Mouse (Mus musculus) kidney, postnatal 0 days (tissue): Measurements from ENCODE around the gene B3galnt2. TPM values are rescaled to one million over a fixed set of nuclear protein-coding genes. Genes with fewer than 3 reads are reported as not detected.

Experiments used
- ATAC-seq: fragments of 200-750 bp; cut with Nextera tagmentation; replicated peaks from 2 replicates; pipeline ENCODE4 v1.8.0; 2017; ENCODE audit warnings: low read depth, moderate number of reproducible peaks, moderate TSS enrichment, moderate library complexity; ENCODE audit not compliant: low FRiP score
- DNase-seq: peaks from one replicate; pipeline ENCODE4 v3.0.0-alpha.2; 2016; ENCODE audit warnings: low spot score
- H3K27ac ChIP-seq: fragments of 300-500 bp; sonication (generic); 2 replicates; pipeline ENCODE4 v1.5.1; 2014; ENCODE audit warnings: mild to moderate bottlenecking
- H3K27me3 ChIP-seq: fragments of 300-500 bp; sonication (generic); 2 replicates; pipeline ENCODE4 v1.6.1; 2014; ENCODE audit warnings: low read length, mixed read lengths; ENCODE audit not compliant: insufficient read depth
- H3K36me3 ChIP-seq: fragments of 300-500 bp; sonication (generic); 2 replicates; pipeline ENCODE4 v1.6.1; 2014; ENCODE audit warnings: low read length, mixed read lengths; ENCODE audit not compliant: insufficient read depth
- H3K4me1 ChIP-seq: fragments of 300-500 bp; sonication (generic); replicated peaks from 2 replicates; pipeline ENCODE4 v1.6.1; 2014; ENCODE audit warnings: antibody characterized with exemption, low read length, mixed read lengths; ENCODE audit not compliant: insufficient read depth
- H3K4me2 ChIP-seq: fragments of 300-500 bp; sonication (generic); 2 replicates; pipeline ENCODE4 v1.6.1; 2014; ENCODE audit warnings: mild to moderate bottlenecking, low read length, moderate library complexity, mixed read lengths
- H3K4me3 ChIP-seq: fragments of 300-500 bp; sonication (generic); replicated peaks from 2 replicates; pipeline ENCODE4 v1.5.1; 2014; ENCODE audit warnings: low read depth, low read length
- H3K9ac ChIP-seq: fragments of 300-500 bp; sonication (generic); 2 replicates; pipeline ENCODE4 v1.6.1; 2014; ENCODE audit warnings: low read depth, low read length
- H3K9me3 ChIP-seq: fragments of 300-500 bp; sonication (generic); replicated peaks from 2 replicates; pipeline ENCODE4 v1.6.1; 2016; ENCODE audit warnings: low read length, inconsistent platforms, mixed read lengths
- CTCF ChIP-seq: IDR thresholded peaks from 2 replicates; pipeline ENCODE4 v1.5.1; 2016; ENCODE audit warnings: antibody characterized with exemption, low read depth, mild to moderate bottlenecking, moderate library complexity
- WGBS: fragments of 180-500 bp; shearing (Covaris S2); extraction: QIAGEN DNeasy Blood & Tissue Kit; methylation state at CpG from one replicate; pipeline ENCODE4 v1.1.7; 2014; 5-methylcytosine and 5-hydroxymethylcytosine counted together
- polyA plus RNA-seq: library from polyadenylated mRNA; unstranded; fragments of >200 nt; fragmentation: Nextera tagmentation; extraction: Ambion mirVana; gene quantifications from 2 replicates; pipeline ENCODE4 v1.2.1, GENCODE M21; 2015

The B3galnt2 gene
- 22.5 and 24.8 TPM in 2 replicates for polyA plus RNA-seq

GRCm38 (mm10) chr13:13953874-13954832 lies at the start of gene B3galnt2:
Gene B3galnt2 (plus strand): TSS chr13:13954469.
- H3K9ac ChIP-seq: peak within 1 kb of the TSS; percentile 80
- no peaks in the 10 kb centered on the region for H3K36me3 ChIP-seq
- H3K4me2 ChIP-seq: peak within 1 kb of the TSS; percentile 90
- DNase-seq: peak; percentile 99
- peak within 1 kb of the TSS; percentile 75 for H3K27ac ChIP-seq
- peak; percentile 99 for ATAC-seq
- 0 out of 2 replicates have a peak, but pooled peaks cover 7% of the 10 kb centered on the region for H3K4me1 ChIP-seq
- WGBS: under 1% methylated on average over 70 of the region's 78 CpGs
- H3K9me3 ChIP-seq: no peaks in the 10 kb centered on the region
- no peak for TF ChIP-seq CTCF
- peak within 1 kb of the TSS; percentile 95 for H3K4me3 ChIP-seq
- H3K27me3 ChIP-seq: no peaks in the 10 kb centered on the region

GRCm38 (mm10) chr13:13911341-13911740 lies 42.9 kb upstream of the B3galnt2 start:
- Histone ChIP-seq H3K9me3 (no peaks in the 10 kb centered on the region), H3K27ac (no peak overlapping the region), H3K4me1 (no peaks in the 10 kb centered on the region), H3K4me2 (no peak overlapping the region), H3K27me3 (no peaks in the 10 kb centered on the region), H3K9ac (no peak overlapping the region), H3K4me3 (no peak overlapping the region), H3K36me3 (no peaks in the 10 kb centered on the region)
- WGBS: 37% methylated on average over 2 of the region's 2 CpGs
- ATAC-seq (no peak; the same call in 1 of the 2 replicates), DNase-seq (no peak)
- TF ChIP-seq CTCF: no peak

- 92% methylated on average over 3 of the region's 3 CpGs for WGBS
- no peak for DNase-seq
- TF ChIP-seq CTCF: no peak
Measured at GRCm38 (mm10) chr13:13919396-13919795, 34.9 kb upstream of the B3galnt2 start.

GRCm38 (mm10) chr13:13922526-13922925 lies 31.7 kb upstream of the B3galnt2 start:
- DNase-seq (no peak), ATAC-seq (no peak)
- H3K36me3 ChIP-seq: no peaks in the 10 kb centered on the region
- no peak overlapping the region for H3K4me3 ChIP-seq
- no peak overlapping the region for H3K4me2 ChIP-seq
- H3K9ac ChIP-seq: no peak overlapping the region
- no peaks in the 10 kb centered on the region for H3K4me1 ChIP-seq
- H3K27ac ChIP-seq: no peak overlapping the region
- H3K27me3 ChIP-seq: no peaks in the 10 kb centered on the region
- no peaks in the 10 kb centered on the region for H3K9me3 ChIP-seq
- no peak for TF ChIP-seq CTCF

More at GRCm38 (mm10) chr13:13919396-13919795, 34.9 kb upstream of the B3galnt2 start:
- no peak overlapping the region for H3K4me3 ChIP-seq
- H3K27me3 ChIP-seq: no peaks in the 10 kb centered on the region
- H3K9ac ChIP-seq: no peak overlapping the region
- H3K9me3 ChIP-seq: no peaks in the 10 kb centered on the region
- H3K4me2 ChIP-seq: no peak overlapping the region
- no peaks in the 10 kb centered on the region for H3K4me1 ChIP-seq
- no peak for ATAC-seq
- no peaks in the 10 kb centered on the region for H3K36me3 ChIP-seq
- H3K27ac ChIP-seq: no peak overlapping the region

- TF ChIP-seq CTCF: no peak
- Histone ChIP-seq H3K4me2 (no peak overlapping the region), H3K27me3 (no peaks in the 10 kb centered on the region), H3K4me3 (no peak overlapping the region), H3K36me3 (no peaks in the 10 kb centered on the region), H3K27ac (no peak overlapping the region), H3K9me3 (no peaks in the 10 kb centered on the region), H3K4me1 (no peaks in the 10 kb centered on the region), H3K9ac (no peak overlapping the region)
- ATAC-seq: no peak
- WGBS: 75% methylated on average over 2 of the region's 2 CpGs
- DNase-seq: no peak
Measured at GRCm38 (mm10) chr13:13929982-13930381, 24.3 kb upstream of the B3galnt2 start.

- peak overlapping the region; percentile 95 for H3K4me3 ChIP-seq
- H3K9me3 ChIP-seq: no peaks in the 10 kb centered on the region
- H3K4me1 ChIP-seq: 0 out of 2 replicates have a peak, but pooled peaks cover 7% of the 10 kb centered on the region
- under 1% methylated on average over 29 of the region's 29 CpGs for WGBS
- no peaks in the 10 kb centered on the region for H3K36me3 ChIP-seq
- DNase-seq (peak; percentile 38), ATAC-seq (no peak)
- H3K27me3 ChIP-seq: no peaks in the 10 kb centered on the region
- TF ChIP-seq CTCF: no peak
- peak overlapping the region; percentile 75 for H3K27ac ChIP-seq
- peak overlapping the region; percentile 90 for H3K4me2 ChIP-seq
- H3K9ac ChIP-seq: peak overlapping the region; percentile 80
Measured at GRCm38 (mm10) chr13:13954931-13955330, 662 bp downstream of the B3galnt2 start.
